Mouse (Mus musculus): ENCODE data around the gene Gm5861. TPM values are rescaled to one million over a fixed set of nuclear protein-coding genes. Genes with fewer than 3 reads are reported as not detected.
"Not testable (repeated sequence)": the region's sequence is repeated elsewhere in the genome, so short reads cannot be mapped to it uniquely, and the experiment has no call there.

The Gm5861 gene
- not detected for total RNA-seq (2022)

DNA sequence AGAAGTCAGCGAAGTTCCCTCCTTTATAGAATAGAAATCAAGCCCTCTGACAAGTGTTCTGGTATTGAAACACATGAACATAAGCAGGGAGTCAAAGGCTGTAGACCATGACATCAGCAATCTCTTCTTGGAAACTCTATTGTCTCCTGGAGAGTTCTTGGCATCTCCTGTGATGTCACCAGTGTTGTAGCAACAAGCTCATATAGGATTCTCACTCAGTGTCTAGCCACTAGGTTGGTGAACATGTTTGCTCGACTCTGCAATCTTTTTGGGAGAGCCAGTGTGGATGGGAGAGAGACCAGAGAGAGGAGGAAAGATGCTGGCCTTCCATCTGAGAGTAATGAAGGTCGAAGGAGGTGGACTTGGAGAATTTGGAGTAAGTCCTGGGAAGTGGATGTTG lies at the start of gene Gm5861:
TSS of gene Gm5861 (plus strand) at position 301 of the 400 bp plus-strand sequence.
- not testable (repeated sequence) for DNase-seq (ENCODE audit: low spot score in 2 of 2)

DNA sequence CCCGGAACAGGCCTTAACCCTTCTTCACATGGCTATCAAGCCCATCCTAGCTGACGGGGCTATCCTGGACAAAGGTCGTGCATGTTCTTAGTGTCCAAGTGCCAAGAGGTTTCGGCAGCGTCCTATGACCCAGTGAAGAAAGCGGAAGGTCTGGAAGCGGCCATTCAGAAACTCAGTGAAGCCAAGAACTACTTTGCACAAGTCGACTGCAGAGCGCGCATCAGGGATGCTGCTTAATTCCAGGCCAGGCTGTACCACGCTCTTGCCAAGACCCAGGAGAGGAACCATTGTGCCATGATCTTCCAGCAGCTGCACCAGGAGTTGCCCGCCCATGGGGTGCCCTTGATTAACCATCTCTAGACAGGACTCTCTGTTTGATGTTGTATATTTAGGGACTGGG lies 44.8 kb upstream of the Gm5861 start:
- DNase-seq (ENCODE audit: low spot score in 2 of 2): not testable (repeated sequence)

Other genes starting within 250 kb of the Gm5861 start
- not detected for gene Gm8871, start 235.3 kb upstream of the Gm5861 start, total RNA-seq (2022)
- gene Gm8857, start 235.3 kb upstream of the Gm5861 start, total RNA-seq (2022): not detected
- not detected for gene Gm8879, start 55.4 kb upstream of the Gm5861 start, total RNA-seq (2022)
- gene Gm8890, start 73.0 kb downstream of the Gm5861 start, total RNA-seq (2022): not detected
- not detected for gene Speer1, start 158.4 kb downstream of the Gm5861 start, total RNA-seq (2022)
- not detected for gene Gm8897, start 233.3 kb downstream of the Gm5861 start, total RNA-seq (2022)

All from left cerebral cortex, adult 8-10 months (tissue).